Mouse (Mus musculus): Measurements from ENCODE around the gene Zfp697. TPM values are rescaled to one million over a fixed set of nuclear protein-coding genes. Genes with fewer than 3 reads are reported as not detected.
"Not testable (repeated sequence)": the region's sequence is repeated elsewhere in the genome, so short reads cannot be mapped to it uniquely, and the experiment has no call there.

Gene Zfp697
- total RNA-seq, 2 experiments from 2014 or later = 24.0 to 27.7 TPM

DNA sequence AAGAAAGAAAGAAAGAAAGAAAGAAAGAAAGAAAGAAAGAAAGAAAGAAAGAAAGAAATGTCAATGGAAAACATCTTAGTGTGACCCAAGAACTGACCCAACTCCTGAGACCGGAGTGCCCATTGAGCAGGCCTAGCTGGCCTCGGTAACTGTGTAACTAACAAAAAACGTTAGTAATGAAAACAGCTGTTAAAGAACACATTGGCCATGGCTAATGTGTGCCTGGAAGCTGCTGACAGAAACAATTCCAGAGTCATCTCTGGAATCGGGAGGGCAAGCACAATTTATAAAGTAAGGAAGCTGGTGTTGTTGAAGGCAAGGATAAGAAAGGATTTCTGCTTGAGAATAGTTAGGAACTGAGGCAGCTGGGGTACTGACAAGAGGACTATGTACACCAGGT, 14.0 kb upstream of the Zfp697 start:
- DNase-seq (ENCODE audit: extremely low spot score in 1 of 2, low spot score in 1 of 2) = no peak

GRCm38 (mm10) chr3:98368776-98369175, 13.5 kb upstream of the Zfp697 start:
- DNase-seq (ENCODE audit: extremely low spot score in 1 of 2, low spot score in 1 of 2) = no peak

- no peak for DNase-seq (ENCODE audit: extremely low spot score in 1 of 2, low spot score in 1 of 2)
These were observed 8.1 kb upstream of the Zfp697 start for GRCm38 (mm10) chr3:98374062-98374719.

DNA sequence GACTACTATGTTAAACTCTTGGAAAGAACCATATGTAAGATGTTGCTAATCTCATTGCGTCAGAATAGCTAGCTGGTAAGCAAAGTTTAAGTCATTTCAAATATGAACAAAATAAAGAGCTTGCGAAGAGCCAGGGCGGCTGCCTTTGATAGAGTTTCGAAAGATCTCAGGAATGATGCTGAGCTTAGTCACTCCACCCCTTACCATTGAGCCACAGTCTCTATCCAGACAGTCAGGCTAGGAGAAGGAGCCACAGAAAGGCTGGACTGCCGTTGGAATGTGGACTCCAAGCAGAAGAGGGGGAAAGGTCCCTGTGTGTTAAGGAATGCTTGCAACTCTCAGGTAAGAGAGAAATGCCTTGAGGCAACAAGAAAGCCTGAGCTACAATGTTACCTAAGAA, 7.3 kb upstream of the Zfp697 start:
- no peak for DNase-seq (ENCODE audit: extremely low spot score in 1 of 2, low spot score in 1 of 2)

- DNase-seq (ENCODE audit: extremely low spot score in 1 of 2, low spot score in 1 of 2) = no peak
These were observed 4.0 kb upstream of the Zfp697 start for GRCm38 (mm10) chr3:98378267-98378666.

- DNase-seq (ENCODE audit: extremely low spot score in 1 of 2, low spot score in 1 of 2) = no peak
These were observed 3.0 kb upstream of the Zfp697 start for GRCm38 (mm10) chr3:98379236-98379635.

DNA sequence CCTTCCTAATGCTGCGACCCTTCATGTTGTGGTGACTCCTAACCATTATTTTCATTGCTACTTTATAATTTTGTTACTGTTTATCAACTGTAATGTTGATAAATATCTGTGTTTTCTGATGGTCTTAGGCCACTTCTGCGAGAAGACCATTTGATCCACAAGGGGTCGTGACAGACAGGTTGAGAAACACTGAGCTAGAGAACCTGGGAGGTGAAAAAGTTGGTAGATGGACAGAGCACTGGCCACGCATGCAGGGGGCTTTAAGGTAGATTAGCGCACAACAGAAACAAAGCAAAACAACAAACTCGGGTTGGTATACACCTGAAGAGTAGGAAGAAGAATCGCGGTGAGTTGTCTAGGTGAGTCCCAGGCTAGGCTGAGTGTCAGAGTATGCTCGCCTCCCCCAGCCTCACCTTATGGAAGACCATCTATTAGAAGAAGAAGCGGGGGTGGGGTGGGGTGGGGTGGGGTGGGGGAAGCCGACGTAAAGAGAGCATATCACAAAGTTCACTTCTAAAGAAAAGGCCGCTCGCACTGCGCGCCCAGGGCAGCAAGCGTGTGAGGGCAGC, 500 bp upstream of the Zfp697 start:
- DNase-seq (ENCODE audit: extremely low spot score in 1 of 2, low spot score in 1 of 2) = no peak

GRCm38 (mm10) chr3:98383024-98383790, 946 bp downstream of the Zfp697 start:
- DNase-seq (ENCODE audit: extremely low spot score in 1 of 2, low spot score in 1 of 2) = no peak

GRCm38 (mm10) chr3:98387086-98387485, 4.8 kb downstream of the Zfp697 start:
- no peak for DNase-seq (ENCODE audit: extremely low spot score in 1 of 2, low spot score in 1 of 2)

GRCm38 (mm10) chr3:98387756-98388155, 5.5 kb downstream of the Zfp697 start:
- no peak for DNase-seq (ENCODE audit: extremely low spot score in 1 of 2, low spot score in 1 of 2)

GRCm38 (mm10) chr3:98389305-98389704, 7.0 kb downstream of the Zfp697 start:
- DNase-seq (ENCODE audit: extremely low spot score in 1 of 2, low spot score in 1 of 2) = no peak

DNA sequence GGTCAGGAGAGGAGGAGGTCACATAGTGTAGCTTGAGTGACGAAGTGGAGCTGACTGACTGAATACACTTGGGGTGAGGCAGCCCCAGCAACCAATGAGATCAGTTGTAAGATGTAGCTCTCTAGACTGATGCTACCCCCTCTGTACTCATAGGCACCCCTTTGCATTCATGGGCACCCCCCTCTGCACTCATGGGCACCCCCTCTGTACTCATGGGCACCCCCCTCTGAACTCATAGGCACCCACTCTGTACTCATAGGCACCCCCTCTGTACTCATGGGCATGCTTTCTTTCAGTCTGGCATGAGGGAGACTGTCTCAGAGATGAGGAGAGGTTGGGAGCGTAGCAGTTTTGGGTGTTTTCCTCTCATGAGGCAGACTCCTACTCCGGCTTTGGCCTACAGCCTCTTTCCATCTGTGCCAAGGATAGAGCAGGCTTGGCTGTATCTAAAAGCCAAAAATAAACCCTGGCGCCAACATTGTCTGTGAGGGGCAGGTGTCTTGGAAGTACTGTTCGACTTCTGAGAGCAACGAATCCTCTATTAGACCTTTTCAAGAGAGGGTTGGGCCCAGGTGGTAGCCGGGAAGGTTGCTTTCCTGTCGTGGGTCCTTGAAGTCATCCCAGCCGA, 22.1 kb downstream of the Zfp697 start:
- DNase-seq (ENCODE audit: extremely low spot score in 1 of 2, low spot score in 1 of 2) = not testable (repeated sequence)

- not testable (repeated sequence) for DNase-seq (ENCODE audit: extremely low spot score in 1 of 2, low spot score in 1 of 2)
These were observed 23.6 kb downstream of the Zfp697 start for GRCm38 (mm10) chr3:98405877-98406276.

DNA sequence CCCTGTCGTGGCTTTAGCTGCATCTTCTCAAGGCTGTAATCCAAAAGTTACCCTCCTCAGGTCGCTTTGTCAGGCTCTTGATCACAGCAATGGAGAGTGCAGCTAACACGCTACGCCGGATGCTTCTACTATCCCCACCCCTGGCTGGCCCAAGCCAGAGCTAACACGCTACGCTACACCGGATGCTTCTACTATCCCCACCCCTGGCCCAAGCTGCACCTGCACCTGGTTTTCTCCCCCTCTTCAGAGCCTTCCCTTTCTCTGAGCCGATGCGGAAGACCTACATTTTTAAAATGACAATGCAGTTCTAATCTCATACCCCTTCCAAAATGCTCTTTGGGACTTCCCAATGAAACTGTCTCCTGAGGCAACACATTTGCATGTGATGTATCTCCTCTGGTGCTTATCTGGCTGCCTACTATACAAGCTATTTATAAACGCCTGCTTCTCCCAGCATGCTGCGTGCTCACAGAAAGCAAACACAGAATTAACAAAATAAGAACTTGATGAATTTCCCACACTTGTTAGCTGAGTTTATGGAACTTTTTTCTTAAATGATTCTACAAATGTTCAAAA, 24.4 kb downstream of the Zfp697 start:
- DNase-seq (ENCODE audit: extremely low spot score in 1 of 2, low spot score in 1 of 2) = not testable (repeated sequence)

DNA sequence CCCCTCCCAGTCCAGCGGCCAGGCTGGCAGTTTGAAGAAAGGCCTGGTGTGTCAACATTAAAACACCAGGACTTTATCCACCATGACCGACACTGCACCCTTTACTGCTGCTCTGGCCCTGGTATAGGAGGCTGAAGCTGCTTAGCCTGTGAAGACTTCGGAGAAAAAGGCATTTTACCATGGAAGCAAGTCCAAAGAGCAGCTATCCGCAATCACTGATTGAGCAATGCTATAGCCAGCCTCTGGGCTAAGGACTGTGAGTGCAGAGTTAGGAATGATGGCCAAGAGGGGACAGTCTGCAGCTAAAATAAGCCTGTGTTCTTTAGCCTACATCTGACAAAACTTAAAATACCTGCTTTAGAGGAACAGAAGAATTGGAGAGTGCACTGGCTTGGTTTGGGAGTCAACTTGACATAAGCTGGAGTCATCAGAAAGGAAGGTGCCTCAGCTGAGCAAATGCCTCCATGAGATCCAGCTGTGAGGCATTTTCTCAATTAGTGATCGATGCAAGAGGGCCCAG, 25.1 kb downstream of the Zfp697 start:
- not testable (repeated sequence) for DNase-seq (ENCODE audit: extremely low spot score in 1 of 2, low spot score in 1 of 2)

DNA sequence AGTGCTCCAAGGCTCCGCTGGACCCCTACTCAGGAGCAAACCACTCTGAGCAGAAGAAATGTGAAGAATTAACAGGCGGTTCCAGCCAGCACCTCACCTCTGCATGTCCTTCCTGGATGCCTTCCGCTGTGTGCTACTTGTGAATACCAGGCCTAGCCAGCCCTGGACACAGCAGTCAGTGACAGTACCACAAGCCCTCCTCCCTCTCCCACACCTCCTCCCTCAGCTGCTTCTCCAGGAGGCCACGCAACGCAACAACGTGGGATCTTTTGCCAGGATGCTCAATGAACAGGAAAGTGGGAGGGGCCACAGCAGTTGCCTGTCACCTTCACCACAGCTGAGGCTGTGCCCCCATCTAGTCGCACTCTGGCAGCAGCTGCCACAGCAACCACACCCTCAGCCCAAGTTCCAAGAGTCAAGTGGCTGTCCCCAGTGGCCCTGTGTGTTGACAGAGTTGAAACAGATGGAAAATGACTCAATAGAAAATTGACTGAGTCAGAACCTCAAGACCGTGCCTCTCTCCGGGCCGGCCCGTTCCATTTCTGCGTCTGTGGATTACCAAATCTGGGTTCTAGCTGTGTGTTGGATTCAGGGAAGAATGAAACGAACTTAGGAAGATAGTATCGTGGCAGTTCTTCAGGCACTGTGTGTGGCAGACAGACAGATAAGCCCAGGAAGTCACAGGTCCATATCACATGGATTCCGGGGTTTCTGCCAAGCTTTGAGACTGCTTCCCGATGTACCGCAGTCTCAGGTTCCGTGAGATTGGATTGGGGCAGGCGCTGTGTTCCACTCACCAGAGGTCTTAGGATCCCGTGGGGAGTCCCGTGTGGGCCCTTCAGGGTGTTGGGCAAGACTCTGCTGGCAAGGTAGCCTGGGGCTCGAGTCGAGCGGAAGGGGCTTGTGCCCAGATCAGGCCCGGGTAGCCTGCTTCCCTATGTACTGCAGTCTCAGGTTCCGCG, 28.6 kb downstream of the Zfp697 start:
- not testable (repeated sequence) for DNase-seq (ENCODE audit: extremely low spot score in 1 of 2, low spot score in 1 of 2)

- no peak for DNase-seq (ENCODE audit: extremely low spot score in 1 of 2, low spot score in 1 of 2)
These were observed 31.5 kb downstream of the Zfp697 start for GRCm38 (mm10) chr3:98413733-98414132.

- DNase-seq (ENCODE audit: extremely low spot score in 1 of 2, low spot score in 1 of 2) = no peak
These were observed 32.0 kb downstream of the Zfp697 start for GRCm38 (mm10) chr3:98414296-98414695.

DNA sequence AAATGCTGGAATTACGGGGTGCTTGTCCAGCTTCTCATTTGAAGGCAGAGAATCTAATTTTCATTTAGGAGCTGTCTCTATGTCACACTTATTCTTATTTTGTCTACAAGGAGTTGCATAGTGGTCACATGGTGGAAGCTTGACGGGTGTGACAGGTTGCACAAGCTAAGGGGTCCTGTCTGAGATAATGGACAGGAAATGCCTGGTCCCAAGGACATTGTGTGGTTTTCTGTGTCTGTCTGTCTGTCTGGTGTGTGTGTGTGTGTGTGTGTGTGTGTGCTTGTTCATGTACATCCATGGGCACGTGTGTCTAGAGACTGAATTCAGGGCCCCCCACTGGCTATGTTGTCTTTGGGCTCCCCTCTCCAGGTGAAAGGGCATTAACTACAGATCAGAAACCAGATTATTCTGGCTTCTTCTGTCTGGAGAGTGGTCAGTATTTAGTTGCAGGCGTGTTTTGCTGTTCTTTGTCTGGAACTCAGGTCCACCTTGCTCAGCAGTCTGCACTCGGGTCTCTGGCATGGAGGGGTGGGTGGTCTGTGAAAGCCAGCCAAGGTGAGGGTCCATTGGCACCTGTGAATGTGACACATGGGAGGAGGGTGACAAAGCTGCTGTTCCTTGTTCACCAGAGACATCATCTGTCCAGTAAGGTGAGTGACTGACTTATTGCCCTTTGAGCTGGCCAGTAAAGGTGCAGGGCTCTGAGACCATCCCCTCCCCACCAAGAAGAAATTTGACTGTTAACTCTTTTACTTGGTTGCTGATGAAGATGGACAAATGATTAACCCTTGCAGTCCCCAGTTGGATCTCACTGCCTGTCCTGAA, 34.4 kb downstream of the Zfp697 start:
- no peak for DNase-seq (ENCODE audit: extremely low spot score in 1 of 2, low spot score in 1 of 2)
